Mouse (Mus musculus) right cerebral cortex, postnatal 36 days (tissue): ENCODE measurements at regions not wholly inside any gene's neighbourhood (a gene's known extent, or its start where the extent isn't known, plus 50 kb on each side); places are given as distances from the start of the nearest gene placed in this dataset.

Experiments
- DNase-seq, 2 experiments: peaks; one replicate each; pipeline ENCODE4 v3.0.0; 2022; ENCODE audit warnings: low spot score in 2 of 2, mixed read lengths in 1 of 2

GRCm38 (mm10) chr14:80479918-80480317 lies 496.0 kb downstream of the Olfm4 start:
- DNase-seq, result no peak

- no peak for DNase-seq
Observed at GRCm38 (mm10) chr14:80482771-80483170, 498.9 kb downstream of the Olfm4 start.

GRCm38 (mm10) chr14:80484256-80484655 lies 500.4 kb downstream of the Olfm4 start:
- no peak for DNase-seq

GRCm38 (mm10) chr14:80485149-80485548 lies 501.3 kb downstream of the Olfm4 start:
- no peak for DNase-seq

- no peak for DNase-seq
Observed at GRCm38 (mm10) chr14:80486605-80487004, 502.7 kb downstream of the Olfm4 start.

DNA sequence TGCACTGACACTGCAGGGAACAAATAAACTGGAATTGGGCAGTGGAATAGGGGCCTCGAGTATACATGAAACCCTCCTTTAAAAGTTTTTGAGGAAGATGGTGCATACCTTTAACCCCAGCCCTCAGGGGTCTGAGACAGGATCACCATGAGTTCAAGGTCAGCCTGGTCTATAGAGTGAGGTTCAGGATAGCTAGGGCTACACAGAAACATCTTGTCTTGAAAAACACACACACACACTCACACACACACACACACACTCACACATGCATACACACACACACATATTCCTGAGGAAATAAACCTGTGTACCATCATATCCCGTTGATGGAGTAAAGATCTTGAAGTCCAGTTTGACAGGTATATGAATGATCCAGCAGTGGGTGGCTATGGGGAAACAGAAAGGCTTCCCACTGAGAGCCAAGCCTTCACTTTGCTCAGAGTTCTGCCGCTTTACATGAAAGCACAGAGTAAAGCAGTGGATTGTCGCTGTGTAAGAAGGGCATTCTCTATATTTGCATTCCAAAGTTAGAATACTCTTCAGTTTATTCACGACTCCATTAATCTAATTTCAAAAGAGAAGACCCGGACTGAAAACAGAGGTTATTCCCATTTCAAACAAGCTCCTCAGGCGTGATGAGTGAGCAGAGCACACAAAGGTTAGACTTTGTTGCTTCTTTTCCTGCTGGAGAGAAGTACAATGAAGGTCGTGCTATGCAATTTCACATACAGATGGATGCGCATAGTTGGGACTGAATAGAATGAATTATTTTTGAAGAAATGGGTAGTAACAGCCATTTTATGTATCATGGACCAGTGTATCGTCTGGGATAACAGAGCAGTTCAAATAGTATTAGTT lies 508.4 kb downstream of the Olfm4 start:
- DNase-seq, result no peak

DNA sequence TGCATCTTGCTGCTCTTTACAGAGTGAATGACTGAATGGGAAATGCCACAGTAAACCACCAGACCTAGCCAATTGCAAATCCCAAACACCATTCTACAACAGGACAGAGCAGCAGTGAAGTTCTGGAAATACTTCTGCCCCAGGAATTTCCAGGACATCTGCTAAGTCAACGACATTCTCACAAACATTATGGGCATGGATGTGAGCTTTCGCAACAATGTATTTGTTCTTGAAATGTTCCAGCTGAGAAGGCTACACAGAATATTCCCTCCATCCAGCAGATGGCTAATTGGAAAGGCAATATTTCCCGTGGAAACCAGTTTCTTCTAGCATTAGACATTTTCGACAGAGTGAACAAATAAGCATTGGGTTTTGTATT lies 509.0 kb downstream of the Olfm4 start:
- DNase-seq, result no peak

GRCm38 (mm10) chr14:80504351-80504750 lies 520.5 kb downstream of the Olfm4 start:
- DNase-seq, result no peak

DNA sequence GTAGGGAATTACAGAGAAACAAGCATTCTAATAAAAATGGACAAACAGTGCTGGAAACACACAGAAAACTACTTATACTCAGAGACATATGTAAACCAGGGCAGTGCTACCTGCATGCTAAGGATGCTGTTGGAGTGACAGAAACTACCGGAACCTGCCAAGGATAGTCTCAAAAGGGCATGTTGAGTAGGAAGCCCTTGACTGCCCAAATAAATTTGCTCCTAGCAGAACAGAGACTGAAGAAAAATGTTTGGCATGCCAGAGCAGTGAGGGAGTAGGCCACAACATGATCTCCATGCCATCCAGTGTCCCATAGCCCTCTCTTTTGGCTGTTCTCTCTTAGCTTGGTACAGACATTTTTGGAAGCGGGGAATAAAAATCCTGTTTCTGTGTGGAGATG lies 532.7 kb downstream of the Olfm4 start:
- DNase-seq, result no peak

DNA sequence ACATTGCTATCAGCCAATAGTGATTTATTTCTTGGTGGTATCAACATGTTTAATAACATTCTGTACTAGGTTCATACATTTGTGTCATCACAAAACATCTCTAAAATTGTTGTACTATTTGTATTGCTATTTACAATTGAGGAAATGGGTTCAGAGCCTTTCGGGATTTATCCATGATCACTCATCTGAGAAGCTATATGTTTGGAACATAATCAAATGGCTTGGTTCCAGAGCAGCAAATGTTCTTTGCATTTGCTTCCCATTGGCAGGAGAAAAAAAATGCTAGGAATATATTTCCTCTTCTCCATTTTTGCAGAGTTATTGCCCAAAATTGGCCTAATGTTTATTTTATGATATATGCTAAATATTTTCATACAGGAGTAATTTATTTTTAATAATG lies 537.3 kb downstream of the Olfm4 start:
- DNase-seq, result no peak

DNA sequence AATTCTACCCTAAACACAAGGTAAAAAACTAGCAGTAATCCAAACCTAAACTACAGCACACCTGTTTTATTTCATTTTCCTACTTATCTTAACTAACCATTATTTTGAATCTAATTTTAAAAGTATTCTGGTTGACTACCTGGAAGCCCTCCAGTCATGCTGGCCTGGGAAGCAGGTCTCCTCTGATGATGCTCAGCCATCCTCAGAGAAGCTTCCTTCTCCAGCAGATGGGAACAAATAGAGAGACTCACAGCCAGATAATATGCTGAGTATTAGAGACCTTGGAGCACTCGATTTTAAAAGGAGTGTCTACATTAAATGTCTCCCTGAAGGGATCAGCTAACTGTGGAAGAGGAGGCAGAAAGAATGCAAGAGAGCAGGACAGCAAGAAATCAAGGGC lies 537.8 kb downstream of the Olfm4 start:
- DNase-seq, result no peak

DNA sequence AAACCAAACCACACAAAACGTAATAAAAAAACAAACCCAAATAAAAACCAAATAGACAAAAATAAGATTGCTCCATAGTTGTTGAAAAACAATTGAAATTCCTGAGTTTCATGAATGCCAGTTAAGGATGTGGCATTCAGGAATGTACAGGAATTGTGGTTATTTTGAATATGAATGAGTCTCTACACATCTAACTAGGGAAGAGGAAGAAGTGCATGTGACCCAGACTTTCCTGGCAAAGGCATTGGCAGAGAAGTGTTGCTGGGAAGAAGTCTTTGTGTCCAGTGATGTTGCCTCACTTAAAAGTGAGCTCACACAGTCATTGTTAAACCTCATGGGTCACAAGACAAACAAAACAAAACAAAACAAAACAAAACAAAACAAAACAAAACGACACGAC lies 538.7 kb downstream of the Olfm4 start:
- no peak for DNase-seq

DNA sequence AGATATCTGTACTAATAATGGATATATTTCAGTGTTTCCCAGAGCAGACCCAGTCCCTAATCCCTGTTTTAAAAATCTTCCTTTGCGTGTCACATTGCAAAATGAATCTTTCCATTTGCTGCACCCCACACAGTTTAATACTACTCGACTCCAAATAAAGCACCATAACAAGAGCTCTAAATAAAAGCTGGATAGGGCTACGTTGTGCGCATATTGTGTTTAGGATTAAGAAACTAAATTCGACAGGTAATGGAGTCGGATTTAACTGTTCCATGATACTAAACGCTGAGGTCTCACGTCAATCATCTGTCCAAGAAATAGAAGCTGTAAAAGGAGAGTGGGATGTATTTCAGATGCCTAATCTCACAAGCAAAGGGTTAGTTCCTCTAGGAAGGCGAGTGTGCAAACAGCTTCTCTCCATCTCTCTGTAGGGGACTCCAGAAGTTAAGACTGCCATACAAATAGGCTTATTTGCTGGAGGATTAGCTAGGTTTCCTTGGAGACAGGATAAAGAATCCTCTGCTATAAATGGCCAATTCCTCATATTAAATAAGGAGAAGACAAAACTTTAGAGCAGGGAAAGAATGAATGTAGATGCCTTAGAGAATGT lies 544.6 kb downstream of the Olfm4 start:
- DNase-seq, result no peak

DNA sequence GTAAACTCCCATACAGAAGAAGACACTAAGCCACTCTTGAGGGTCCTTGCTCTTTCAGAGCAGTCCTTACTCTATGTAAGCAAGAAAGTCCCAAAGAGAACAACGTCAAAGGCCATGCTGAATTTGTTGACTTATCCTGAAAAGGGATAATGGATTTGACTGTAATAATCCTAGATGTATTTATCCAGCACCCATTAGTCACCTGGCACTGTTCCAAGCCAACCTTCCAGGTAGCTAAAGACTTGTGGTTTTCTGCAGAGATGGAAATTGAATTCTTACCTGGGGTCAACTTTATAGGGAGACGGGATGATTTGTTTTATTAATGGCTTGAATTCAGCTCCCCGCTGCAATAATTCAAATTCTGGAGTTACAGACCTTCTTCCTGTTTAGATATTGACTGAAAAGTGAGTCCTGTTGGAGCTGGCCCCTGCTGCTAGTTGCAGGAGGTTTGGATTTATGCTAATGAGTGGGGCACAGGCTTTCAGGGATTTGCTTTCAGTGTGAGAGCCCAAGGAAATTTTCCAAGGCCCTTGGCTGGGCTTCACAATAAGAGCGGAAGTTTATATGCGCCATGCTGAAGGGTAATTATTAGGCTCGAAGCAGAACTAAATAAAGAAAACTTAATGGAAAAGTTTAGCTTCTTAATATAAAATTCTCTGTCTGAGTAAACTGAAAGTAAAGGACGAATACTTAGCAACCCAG lies 552.3 kb downstream of the Olfm4 start:
- no peak for DNase-seq

DNA sequence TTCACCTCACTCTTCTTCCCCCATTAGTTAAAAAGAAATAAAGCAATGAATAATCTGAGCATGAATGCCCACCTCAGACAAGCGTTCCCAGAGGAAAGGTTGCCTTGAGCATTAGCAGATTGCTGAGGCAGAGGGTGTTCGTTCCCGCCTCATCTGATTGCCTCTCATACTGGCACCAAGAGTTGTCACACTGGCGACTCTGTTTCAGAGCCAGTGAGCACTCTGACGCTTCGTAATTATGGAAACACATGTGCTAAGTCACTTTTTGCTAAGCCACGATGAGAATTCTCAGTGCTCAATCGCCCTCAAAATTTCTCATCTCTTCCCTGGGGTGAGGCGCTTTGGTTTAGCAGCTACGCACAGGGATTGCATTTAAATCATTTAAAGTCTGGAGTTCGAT lies 576.1 kb downstream of the Olfm4 start:
- no peak for DNase-seq
